Mouse (Mus musculus) ZHBTc4 (cell line): ENCODE results near the gene Mnat1.
A peak's percentile ranks its signal among the peaks of the same experiment; 100 is the strongest.
"Not testable (repeated sequence)": the region's sequence is repeated elsewhere in the genome, so short reads cannot be mapped to it uniquely, and the experiment has no call there.

Experiments
- DNase-seq: peaks from one replicate; pipeline ENCODE4 v3.0.0-alpha.2; 2011; ENCODE audit warnings: low read depth, low spot score

The Mnat1 gene

GRCm38 (mm10) chr12:73147236-73147635, 23.7 kb downstream of the Mnat1 start:
- DNase-seq, result no peak

GRCm38 (mm10) chr12:73151038-73151437, 27.5 kb downstream of the Mnat1 start:
- DNase-seq, result not testable (repeated sequence)

GRCm38 (mm10) chr12:73154150-73154549, 30.6 kb downstream of the Mnat1 start:
- no peak for DNase-seq

- no peak for DNase-seq
These were observed 36.8 kb downstream of the Mnat1 start for GRCm38 (mm10) chr12:73160341-73160740.

GRCm38 (mm10) chr12:73162408-73163181, 39.1 kb downstream of the Mnat1 start:
- DNase-seq, result no peak

GRCm38 (mm10) chr12:73170794-73171193, 47.3 kb downstream of the Mnat1 start:
- no peak for DNase-seq

- no peak for DNase-seq
These were observed 60.4 kb downstream of the Mnat1 start for GRCm38 (mm10) chr12:73183896-73184295.

- DNase-seq, result no peak
These were observed 73.8 kb downstream of the Mnat1 start for GRCm38 (mm10) chr12:73197363-73197762.

GRCm38 (mm10) chr12:73198451-73198850, 74.9 kb downstream of the Mnat1 start:
- DNase-seq, result no peak

GRCm38 (mm10) chr12:73199375-73199774, 75.9 kb downstream of the Mnat1 start:
- no peak for DNase-seq

GRCm38 (mm10) chr12:73201587-73201986, 78.1 kb downstream of the Mnat1 start:
- no peak for DNase-seq

- DNase-seq, result no peak
These were observed 82.5 kb downstream of the Mnat1 start for GRCm38 (mm10) chr12:73205710-73206649.

GRCm38 (mm10) chr12:73207008-73207407, 83.5 kb downstream of the Mnat1 start:
- DNase-seq, result no peak

- DNase-seq, result no peak
These were observed 83.9 kb downstream of the Mnat1 start for GRCm38 (mm10) chr12:73207461-73207860.

- DNase-seq, result no peak
These were observed 85.0 kb downstream of the Mnat1 start for GRCm38 (mm10) chr12:73208518-73208917.

- DNase-seq, result no peak
These were observed 85.6 kb downstream of the Mnat1 start for GRCm38 (mm10) chr12:73209117-73209516.

- no peak for DNase-seq
These were observed 86.9 kb downstream of the Mnat1 start for GRCm38 (mm10) chr12:73210454-73210853.

GRCm38 (mm10) chr12:73215773-73216172, 92.3 kb downstream of the Mnat1 start:
- no peak for DNase-seq

GRCm38 (mm10) chr12:73218632-73219031, 95.1 kb downstream of the Mnat1 start:
- peak; percentile 23 for DNase-seq

- DNase-seq, result no peak
These were observed 97.7 kb downstream of the Mnat1 start for GRCm38 (mm10) chr12:73221235-73221634.

GRCm38 (mm10) chr12:73223872-73224271, 100.4 kb downstream of the Mnat1 start:
- DNase-seq, result no peak

- no peak for DNase-seq
These were observed 104.9 kb downstream of the Mnat1 start for GRCm38 (mm10) chr12:73228427-73228826.

GRCm38 (mm10) chr12:73230196-73230595, 106.7 kb downstream of the Mnat1 start:
- no peak for DNase-seq
